Mouse (Mus musculus): ENCODE data around the gene Spint4.
"Not testable (repeated sequence)": the region's sequence is repeated elsewhere in the genome, so short reads cannot be mapped to it uniquely, and the experiment has no call there.

The Spint4 gene

GRCm38 (mm10) chr2:164698201-164698600 lies at the start of gene Spint4:
Gene Spint4 (plus strand): TSS chr2:164698501.
- no peak for DNase-seq (ENCODE audit: low read depth, low spot score)

- peak; percentile 45 for DNase-seq (ENCODE audit: low read depth, low spot score)
These were observed 42.4 kb upstream of the Spint4 start, which contains the start of gene Wfdc10 for GRCm38 (mm10) chr2:164655858-164656257. Gene Wfdc10 (plus strand): TSS chr2:164656046.

- no peak for DNase-seq (ENCODE audit: low read depth, low spot score)
These were observed 41.8 kb upstream of the Spint4 start, which contains the start of gene Wfdc9 for GRCm38 (mm10) chr2:164656483-164656882. Gene Wfdc9 (minus strand): TSS chr2:164656583.

- no peak for DNase-seq (ENCODE audit: low read depth, low spot score)
These were observed 33.5 kb upstream of the Spint4 start for GRCm38 (mm10) chr2:164664851-164665250.

GRCm38 (mm10) chr2:164670261-164670660 lies 28.0 kb upstream of the Spint4 start:
- no peak for DNase-seq (ENCODE audit: low read depth, low spot score)

- DNase-seq (ENCODE audit: low read depth, low spot score) = no peak
These were observed 27.4 kb upstream of the Spint4 start for GRCm38 (mm10) chr2:164670938-164671337.

GRCm38 (mm10) chr2:164673987-164674386 lies 24.3 kb upstream of the Spint4 start, which contains the start of gene Wfdc11:
Gene Wfdc11 (minus strand): TSS chr2:164674087.
- no peak for DNase-seq (ENCODE audit: low read depth, low spot score)

GRCm38 (mm10) chr2:164676103-164676502 lies 22.2 kb upstream of the Spint4 start:
- DNase-seq (ENCODE audit: low read depth, low spot score) = no peak

GRCm38 (mm10) chr2:164676916-164677685 lies 21.2 kb upstream of the Spint4 start:
- DNase-seq (ENCODE audit: low read depth, low spot score) = no peak

GRCm38 (mm10) chr2:164678848-164679625 lies 19.3 kb upstream of the Spint4 start:
- peak; percentile 77 for DNase-seq (ENCODE audit: low read depth, low spot score)

- DNase-seq (ENCODE audit: low read depth, low spot score) = no peak
These were observed 18.4 kb upstream of the Spint4 start for GRCm38 (mm10) chr2:164679906-164680305.

GRCm38 (mm10) chr2:164684807-164685206 lies 13.5 kb upstream of the Spint4 start, which contains the start of gene Wfdc13:
Gene Wfdc13 (plus strand): TSS chr2:164685107.
- DNase-seq (ENCODE audit: low read depth, low spot score) = no peak

- no peak for DNase-seq (ENCODE audit: low read depth, low spot score)
These were observed 2.7 kb downstream of the Spint4 start for GRCm38 (mm10) chr2:164700959-164701358.

- no peak for DNase-seq (ENCODE audit: low read depth, low spot score)
These were observed 3.5 kb downstream of the Spint4 start for GRCm38 (mm10) chr2:164701761-164702160.

GRCm38 (mm10) chr2:164704235-164704634 lies 5.9 kb downstream of the Spint4 start:
- DNase-seq (ENCODE audit: low read depth, low spot score) = no peak

GRCm38 (mm10) chr2:164705328-164705727 lies 7.0 kb downstream of the Spint4 start:
- no peak for DNase-seq (ENCODE audit: low read depth, low spot score)

GRCm38 (mm10) chr2:164705991-164706390 lies 7.7 kb downstream of the Spint4 start:
- no peak for DNase-seq (ENCODE audit: low read depth, low spot score)

- DNase-seq (ENCODE audit: low read depth, low spot score) = no peak
These were observed 16.7 kb downstream of the Spint4 start, which contains the start of gene Spint5 for GRCm38 (mm10) chr2:164715005-164715404. Gene Spint5 (plus strand): TSS chr2:164715305.

GRCm38 (mm10) chr2:164716194-164716786 lies 18.0 kb downstream of the Spint4 start:
- DNase-seq (ENCODE audit: low read depth, low spot score) = not testable (repeated sequence)

GRCm38 (mm10) chr2:164723276-164723675 lies 25.0 kb downstream of the Spint4 start:
- no peak for DNase-seq (ENCODE audit: low read depth, low spot score)

GRCm38 (mm10) chr2:164725895-164726619 lies 27.8 kb downstream of the Spint4 start:
- DNase-seq (ENCODE audit: low read depth, low spot score) = peak; percentile 76
